Mouse (Mus musculus) WW6 (cell line): ENCODE measurements around the gene Sult6b1.

Source experiments
- DNase-seq: peaks from one replicate; pipeline ENCODE4 v3.0.0-alpha.2; 2013; ENCODE audit warnings: low read depth, low spot score

Gene Sult6b1

DNA sequence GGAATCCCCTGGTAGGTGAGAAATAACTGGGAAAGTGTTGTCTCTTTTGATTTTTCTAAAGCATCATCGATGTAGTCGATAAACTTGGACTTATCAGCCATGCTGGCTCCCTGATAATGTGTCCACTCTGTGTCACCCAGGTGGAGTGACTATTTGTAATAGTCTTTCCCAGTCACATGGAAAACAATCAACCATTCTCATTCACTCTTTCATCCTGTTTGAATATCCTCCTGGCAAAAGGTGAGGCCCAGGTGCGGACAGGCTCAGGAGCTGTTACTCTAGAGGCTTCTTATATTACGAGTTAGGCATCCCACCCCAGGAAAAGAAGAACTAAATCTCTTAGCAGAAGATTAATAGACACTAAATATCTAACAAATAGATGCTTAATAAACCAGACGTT lies at the start of gene Sult6b1:
Gene Sult6b1 (minus strand): TSS at position 101 of the 400 bp plus-strand sequence.
- no peak for DNase-seq

DNA sequence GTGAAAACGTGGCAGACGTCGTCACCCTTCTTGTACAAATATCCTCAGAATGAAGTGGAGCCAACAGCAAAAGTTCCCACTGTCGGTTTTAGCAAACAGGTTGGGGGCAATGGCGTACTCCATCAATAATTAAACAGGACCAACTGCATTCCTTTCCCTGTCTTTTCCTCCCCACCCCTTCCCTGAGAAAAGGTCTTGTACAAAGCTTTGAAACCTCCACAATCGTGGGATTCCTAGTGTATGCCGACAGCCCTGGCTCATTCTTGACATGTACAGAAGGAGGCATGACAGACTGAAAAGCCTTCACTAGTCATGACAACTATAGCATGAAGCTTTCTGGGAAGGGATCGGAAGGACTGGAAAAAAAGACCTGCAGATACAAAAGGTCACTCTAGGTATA lies 46.4 kb upstream of the Sult6b1 start:
- DNase-seq: no peak

DNA sequence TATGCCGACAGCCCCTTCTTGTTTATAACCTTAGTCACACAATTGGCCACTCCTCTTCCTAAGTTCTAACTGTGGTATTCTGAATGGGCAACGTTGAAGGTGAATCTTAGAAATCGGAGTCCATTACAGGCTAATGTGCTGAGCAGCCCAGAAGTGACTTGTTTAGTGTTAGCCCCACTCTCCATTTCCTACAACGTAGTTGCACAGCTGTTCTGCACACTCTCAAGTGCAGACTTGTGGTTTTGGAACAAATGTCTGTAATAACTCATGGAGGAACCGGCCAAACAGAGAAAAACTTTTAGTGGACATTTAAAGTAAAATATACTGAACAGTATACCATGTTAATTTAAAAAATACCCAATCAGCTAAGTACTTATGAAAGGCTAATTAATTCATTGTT lies 45.3 kb upstream of the Sult6b1 start:
- DNase-seq: no peak

DNA sequence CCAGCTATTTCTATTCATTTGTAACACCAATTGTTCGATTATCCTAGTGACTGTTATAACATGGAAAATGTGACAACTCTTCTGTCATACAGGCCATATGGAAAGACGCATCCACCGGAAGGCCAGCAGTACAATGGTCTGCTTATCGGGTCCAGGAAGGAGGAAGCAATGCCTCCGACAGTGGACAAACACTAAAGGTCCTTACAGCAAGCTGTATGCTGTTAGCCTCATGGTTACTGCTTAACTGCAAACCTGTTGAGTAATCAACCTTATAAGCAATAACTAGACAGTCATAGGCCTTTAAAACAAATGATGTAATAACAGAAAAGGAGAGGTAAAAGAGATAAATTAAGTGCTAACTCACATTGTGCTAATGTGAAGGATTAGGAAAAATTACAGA lies 44.4 kb upstream of the Sult6b1 start:
- no peak for DNase-seq

DNA sequence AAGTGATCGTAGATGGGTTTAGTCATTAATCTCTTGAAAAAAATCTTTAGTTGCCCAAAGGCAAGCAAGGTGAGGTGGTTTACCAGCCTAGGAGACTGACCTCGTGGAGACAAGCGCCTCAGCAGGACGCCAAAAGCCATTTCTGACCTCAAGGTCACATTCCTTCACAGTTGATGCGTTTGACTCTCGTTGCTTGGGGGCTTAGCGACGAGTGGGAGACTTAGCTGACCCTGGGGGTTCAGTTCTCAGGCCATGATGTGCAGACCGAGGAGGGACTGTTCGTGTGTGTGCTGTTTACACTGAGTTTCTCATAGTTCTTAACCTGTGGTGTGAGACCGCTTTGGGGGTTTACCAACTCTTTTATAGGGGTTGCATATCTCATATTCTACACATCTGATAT lies 35.8 kb upstream of the Sult6b1 start:
- no peak for DNase-seq

DNA sequence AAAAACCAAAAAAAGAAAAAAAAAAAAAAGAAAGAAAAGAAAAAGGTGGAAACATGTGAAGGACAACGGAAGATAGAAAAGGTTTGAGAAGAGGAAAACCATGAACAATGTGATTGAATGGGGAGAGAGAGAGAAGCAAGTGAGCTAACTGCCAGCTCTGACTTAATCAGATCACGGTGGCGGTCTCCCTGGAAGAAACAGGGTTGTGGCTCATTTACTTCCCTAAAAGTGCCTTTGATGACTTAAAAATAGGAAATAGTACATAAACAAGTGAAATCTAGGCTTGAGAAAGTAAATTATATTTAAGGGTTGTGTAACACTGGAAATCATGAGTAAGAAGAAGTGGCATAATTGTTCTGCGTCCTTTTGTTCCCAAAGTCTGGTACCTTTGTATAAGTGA lies 32.1 kb upstream of the Sult6b1 start:
- no peak for DNase-seq

DNA sequence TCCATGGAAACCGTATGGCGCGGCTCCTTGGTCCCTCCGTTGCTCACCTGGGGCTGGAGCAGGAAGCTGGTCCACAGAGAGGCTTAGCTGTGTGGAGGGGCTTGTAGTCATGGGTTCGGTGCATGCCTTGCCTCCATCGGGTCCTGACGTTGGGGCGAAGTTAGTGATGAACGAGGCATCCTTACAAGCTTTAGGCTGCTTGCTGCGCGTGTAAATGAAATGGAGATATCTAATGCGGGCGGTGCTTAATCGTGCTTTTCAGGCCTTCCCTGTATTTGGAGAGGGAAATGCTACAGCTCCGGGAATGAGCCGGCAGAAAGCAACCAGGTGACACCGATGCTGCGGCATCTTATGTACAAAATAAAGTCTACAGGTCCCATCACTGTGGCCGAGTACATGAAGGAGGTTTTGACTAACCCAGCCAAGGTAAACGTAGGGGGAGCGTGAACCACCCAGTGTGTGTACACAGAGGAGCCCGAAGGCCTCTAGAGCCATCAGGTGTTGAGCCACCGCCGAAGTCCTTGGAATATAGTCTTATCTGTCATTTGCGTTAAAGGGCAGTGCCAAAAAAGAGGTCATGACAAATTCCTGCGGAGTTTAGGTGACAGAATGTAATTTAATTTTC lies 30.5 kb upstream of the Sult6b1 start:
- DNase-seq: no peak

DNA sequence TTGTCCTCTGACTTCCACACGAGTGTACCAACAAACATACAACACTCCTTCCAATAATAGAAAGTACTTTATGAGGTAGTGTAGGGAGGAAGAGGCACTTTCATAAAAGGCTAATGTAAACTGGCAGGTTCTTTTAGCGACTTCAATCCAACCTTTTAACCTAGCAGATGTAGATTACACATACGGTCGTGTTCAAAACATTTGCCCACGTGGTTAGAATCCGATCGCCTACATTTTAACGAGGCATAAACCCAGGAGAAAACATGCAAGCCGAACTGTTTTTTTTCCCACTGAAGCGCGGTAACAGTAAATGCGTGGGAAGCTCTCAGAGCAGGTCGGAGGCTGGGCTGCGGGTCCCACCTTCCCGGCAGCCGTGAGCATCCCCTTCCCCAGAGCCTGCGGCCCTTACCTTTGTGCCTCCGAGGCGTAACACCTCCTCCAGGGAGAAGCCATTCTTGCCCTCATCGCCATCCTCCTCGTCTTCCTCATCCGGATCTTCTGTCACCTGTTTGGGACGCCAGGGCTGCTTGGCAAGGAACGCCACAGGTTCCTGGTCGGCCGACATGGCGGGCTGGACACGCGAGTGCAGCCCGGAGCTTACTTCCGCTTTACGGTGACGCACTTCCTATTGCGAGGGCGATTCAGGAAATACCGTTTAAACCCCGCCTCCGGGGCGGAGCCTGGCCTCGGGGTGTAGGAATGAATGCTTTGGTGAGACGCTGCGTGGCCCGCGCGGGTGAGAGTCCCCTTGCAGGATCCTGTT lies 29.9 kb upstream of the Sult6b1 start, which contains the start of the genes Cebpz and Ndufaf7:
Gene Cebpz (minus strand): TSS at position 601 of the 763 bp plus-strand sequence.
Gene Ndufaf7 (plus strand): TSS at position 671 of the 763 bp plus-strand sequence.
- DNase-seq: peak; percentile 98

DNA sequence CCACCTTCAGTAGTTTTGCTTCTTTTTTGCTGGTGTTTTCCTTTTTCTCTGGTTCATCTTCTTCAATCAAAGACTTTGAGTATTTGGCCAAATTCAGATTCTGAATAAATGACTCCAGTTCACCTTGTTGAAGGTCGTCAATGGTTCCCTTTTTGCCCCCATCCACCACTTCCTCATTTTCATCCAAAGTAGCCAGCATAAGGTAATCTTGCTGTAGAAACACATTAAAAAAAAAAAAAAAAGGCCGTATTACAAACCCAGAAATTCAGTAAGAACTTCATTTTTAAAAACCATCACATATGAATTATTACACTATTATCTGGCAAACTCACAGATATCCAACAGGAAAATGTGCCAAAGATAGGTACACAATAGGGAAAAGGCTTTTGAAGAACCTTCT lies 29.1 kb upstream of the Sult6b1 start:
- no peak for DNase-seq

DNA sequence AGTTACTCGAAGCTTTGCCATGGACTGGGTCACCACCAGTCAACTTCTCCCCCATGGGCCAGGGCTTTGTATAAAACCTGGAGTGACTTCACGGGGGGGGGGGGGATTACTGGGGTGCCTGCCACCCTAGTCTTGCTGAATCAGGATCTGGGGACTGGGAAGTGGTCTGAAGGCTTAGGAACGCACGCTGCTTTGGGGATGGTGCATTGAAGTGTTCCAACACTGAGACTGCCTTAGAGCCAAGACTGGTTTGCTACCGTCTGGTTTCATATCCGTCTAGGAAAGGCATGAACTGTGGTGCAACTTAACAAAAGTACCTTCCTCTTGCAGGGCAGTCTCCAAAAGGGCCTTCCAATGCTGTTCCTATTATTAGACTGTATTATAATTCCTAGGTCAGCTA lies 10.9 kb upstream of the Sult6b1 start:
- DNase-seq: no peak

DNA sequence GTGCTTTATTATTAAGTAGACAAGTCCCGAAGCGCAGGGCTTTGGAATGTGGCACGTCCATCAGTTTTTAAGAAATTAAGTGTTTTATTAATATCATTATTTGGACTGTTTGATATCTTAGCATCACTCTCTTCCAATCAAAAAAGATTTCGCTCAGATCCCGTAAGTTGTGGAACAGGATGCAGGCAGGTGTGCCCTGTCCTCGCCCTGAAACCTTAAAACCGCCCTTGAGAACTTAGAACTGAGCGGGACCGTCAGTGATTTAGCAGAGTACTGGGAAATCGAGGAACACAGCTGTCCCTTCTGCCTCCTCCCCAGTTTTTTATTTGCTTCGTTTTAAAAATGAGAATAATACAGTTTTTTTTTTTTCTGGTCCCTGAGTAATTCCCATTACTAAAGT lies 10.1 kb upstream of the Sult6b1 start:
- DNase-seq: no peak

DNA sequence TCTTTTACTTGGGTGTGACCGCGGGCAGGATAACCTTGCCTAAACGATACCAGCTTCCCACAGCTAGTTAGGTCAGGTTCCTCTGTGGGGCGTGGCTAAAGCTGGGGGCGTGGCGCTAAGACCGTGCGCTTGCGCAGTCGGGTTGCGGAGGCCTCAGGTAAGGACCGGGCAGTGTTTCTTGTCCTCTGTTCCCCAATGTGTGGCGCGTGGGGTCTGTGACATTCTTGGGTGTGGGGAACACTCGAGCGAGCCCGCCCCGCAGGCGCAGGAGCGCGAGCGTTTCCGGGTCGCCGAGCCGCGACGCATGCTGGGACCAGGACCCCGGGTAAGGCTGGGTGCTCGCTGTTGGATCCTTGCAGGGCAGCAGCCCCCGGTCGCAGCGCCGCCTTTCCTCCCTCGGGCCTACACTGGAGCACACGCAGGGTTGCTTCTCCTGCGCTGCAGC lies 9.6 kb upstream of the Sult6b1 start, which contains the start of gene Cebpzos:
Gene Cebpzos (plus strand): TSS at position 132 of the 445 bp plus-strand sequence.
- DNase-seq: peak; percentile 95

DNA sequence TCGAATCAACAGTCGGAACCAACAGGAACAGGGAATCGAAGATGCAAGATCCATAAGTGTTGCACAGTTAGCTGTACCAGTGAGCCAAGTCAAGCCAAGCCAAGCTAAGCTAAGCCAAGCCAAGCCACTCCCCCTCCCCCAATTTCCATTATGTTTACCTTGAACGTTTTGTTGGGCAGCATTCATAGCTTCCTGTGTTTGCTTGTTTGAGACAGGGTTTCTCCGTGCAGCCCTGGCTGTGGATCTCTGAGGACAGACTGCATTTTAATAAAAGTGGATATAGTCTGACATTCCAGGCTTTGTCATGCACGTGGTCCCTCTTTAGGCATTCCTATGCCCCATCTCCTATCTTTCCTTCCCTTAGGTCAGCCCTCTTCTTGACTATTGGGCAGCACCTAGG lies 9.0 kb upstream of the Sult6b1 start:
- DNase-seq: no peak

DNA sequence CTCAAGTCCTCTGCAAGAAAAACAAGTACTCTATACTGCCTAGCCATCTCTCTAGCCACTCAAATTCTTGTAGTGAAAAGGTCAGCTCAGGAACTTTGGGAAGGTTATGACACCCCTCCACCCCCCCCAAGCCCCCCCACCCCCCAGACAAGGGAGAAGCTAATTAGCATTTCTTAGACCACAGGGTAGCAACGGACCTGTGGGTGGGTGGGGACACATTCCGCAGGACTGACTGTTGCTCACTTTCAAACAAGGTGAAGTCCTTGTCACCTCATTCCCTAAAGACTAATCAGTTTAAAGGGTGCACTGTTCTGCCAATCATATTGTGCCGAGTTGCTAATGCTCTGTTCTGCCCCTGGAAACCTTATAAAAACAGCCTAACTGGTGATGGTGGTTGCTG lies 7.1 kb upstream of the Sult6b1 start:
- DNase-seq: no peak

DNA sequence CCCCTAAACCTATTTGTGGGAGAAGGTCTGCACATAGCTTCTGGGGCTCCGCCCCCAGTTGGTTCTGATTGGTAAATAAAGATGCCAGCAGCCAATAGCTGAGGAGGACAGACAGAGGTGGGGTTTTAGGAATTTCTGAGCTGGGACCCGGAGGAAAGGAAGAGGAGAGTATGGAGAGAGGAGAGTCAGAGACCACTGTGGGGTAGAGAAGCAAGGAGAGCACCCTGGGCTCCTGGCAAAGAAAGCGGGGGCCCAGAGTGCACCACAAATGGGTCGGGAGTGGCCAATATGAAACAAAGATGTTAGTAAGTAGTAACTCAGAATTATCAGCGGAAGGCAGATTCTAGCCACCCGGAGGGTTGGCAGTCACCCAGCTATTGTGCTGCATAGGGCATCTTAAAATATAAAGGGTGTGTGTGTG lies 6.1 kb upstream of the Sult6b1 start:
- DNase-seq: peak; percentile 46

DNA sequence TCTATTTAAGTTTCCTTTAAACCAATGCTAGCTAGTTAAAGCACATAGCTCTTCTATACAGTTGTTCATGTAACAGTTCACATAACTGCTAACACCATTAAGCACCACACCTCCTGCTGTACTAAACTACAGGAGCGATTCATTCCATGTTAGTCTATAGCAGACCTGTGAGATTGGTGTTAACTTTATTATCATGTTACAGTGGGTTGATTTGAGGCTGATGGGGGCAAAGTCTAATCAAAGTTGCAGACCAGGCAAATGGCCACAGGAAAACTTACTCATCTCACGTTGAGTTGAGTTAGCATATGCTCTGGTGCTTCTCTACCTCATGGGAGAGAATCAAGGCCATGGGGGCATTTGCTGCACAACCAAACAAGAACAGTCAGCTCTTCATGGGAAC lies 2.6 kb upstream of the Sult6b1 start:
- no peak for DNase-seq

DNA sequence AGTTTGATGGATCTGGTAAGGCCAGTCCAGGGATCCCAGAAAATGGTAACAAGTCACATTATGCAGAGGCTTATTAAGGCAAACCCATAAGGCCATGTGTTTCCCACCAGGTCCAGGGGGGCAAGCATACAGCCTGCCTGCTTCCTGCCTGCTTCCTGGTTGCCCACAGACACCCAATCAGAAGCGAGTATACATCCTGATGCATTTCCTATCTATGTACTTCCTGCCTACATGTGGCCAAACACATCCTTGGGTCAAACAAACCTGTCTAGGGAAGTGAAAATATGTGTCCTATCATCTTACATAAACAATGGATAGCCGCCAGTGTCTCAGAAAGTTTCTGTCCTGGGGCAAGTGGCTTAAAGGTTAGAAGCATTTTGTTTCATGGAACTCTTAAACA lies 3.6 kb downstream of the Sult6b1 start:
- DNase-seq: no peak

DNA sequence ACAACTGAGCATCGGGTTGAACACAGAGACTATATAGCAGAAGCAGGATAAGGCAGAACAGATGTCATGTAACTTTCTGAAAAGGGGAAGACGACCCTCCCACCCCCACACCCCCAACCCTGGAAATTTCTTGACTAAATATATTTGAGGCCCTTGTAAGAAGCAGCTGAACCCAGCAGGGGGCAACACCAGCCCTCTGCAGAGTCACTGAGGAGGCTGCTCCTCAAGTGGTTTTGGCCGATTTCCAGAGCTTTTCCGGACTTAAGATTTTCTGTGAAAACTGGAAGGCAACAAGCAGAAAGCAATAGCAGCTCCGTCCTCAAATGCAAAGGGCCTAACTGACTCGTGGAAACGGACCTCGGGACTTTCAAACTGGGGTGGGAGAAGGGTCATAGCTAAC lies 11.4 kb downstream of the Sult6b1 start:
- DNase-seq: peak; percentile 42

DNA sequence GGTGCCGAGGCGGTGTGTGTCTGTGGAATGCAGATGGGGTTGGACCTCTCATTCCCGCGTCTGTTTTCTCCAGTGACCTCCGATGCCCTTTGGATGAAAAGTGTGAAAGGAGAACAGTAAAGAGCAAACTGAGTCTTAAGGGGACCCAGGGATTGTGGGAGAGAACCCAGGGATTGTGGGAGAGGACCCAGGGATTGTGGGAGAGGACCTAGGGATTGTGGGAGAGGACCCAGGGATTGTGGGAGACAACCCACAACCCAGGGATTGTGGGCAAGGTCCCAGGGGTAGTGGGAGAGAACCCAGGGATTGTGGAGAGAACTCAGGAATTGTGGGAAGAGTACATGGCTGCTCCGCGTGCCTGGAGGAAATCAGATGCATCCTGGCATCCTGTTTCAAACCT lies 11.8 kb downstream of the Sult6b1 start:
- DNase-seq: no peak

DNA sequence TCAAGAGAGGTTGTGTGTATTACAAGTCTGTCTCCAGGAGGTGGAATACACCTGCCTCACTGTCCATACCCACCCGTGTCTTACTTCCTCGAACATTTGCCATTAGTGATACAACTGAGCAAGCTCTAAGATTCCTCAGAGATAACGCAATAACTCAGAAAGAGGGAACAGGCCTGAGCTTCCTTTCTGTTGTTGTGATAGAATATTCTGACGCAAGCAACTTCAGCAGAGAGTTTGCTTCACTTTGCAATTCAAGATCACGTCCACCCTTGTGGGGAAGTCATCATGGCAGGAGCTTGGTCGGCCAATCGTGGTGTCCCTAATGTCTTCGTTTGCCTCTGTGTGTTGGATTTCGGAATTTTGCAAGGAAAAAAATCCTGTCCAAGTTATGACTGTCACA lies 15.8 kb downstream of the Sult6b1 start:
- DNase-seq: no peak

DNA sequence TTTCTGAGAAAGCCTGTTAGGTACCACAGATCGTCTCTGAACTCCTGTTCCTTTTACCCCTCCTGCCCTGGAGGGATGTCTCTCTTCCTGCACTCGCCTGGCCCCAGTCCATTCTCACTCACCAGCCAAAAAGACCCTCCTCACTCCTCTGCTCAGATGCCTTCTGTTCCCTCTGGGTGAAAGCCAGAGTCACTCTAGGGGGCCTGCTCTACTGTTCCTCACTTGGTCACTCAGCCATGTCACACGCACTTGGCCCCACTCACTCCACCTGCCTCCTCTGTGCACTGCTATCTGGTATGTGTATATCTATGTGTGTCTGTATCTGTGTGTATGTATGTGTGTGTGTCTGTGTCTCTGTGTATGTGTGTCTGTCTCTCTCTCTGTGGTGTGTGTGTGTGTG lies 17.6 kb downstream of the Sult6b1 start:
- no peak for DNase-seq

DNA sequence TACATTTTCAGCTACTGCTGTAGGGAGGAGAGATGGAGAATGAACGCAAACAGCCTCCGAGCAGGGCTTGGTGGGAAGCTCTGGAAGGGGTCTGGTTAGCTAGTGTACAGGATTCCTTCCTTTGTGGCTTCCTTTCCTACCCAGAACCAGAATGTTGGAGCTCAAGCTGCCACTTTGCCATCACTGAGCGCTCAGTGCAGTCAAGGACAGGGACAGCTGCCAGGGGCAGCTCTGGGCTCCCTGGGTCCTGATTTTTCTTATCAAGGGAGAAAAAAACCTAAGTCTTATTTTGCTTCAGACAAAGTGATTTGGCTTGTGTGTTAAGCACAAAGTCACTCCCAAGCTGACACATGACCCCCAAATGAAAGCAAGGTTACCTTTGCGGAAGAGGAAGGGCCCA lies 18.2 kb downstream of the Sult6b1 start:
- DNase-seq: no peak
